Mouse (Mus musculus) urinary bladder, postnatal 36 days (tissue): ENCODE measurements at regions not wholly inside any gene's neighbourhood (a gene's known extent, or its start where the extent isn't known, plus 50 kb on each side); places are given as distances from the start of the nearest gene placed in this dataset.
A peak's percentile ranks its signal among the peaks of the same experiment; 100 is the strongest.

ENCODE experiments used
- DNase-seq, 2 experiments: peaks; one replicate each; pipeline ENCODE4 v3.0.0; 2022; ENCODE audit warnings: low spot score in 2 of 2, mixed read lengths in 1 of 2

- no peak for DNase-seq
Measured at GRCm38 (mm10) chr12:52368034-52368433, 135.7 kb upstream of the Arhgap5 start.

GRCm38 (mm10) chr12:52368466-52368865 lies 135.3 kb upstream of the Arhgap5 start:
- DNase-seq, result no peak

DNA sequence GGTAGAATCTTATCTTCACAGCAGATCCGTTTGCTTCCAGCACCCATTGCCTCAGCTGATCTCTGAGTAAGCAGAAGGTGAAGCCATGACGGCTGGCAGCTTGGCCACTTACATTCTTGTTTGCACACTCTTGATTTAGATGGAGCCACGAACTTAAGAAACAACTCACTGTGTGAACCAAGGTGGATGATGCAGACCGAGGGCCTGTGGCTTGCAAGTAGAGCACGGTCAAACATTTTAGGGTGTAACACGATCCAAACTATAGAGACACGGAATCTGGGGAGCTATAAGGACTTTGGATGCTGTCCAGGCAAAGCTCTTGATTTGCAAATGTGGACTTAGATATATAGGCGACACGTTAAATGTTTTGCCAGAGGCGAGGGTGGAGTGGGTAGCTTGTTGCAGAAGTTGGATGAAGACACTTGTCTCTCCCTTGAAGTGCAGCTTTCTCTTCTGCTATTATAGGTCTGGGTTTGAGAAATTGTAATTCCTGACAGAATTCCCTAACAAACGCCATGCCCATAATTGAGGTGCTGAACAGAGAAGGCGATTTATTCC lies 133.5 kb upstream of the Arhgap5 start:
- no peak for DNase-seq

- no peak for DNase-seq
Measured at GRCm38 (mm10) chr12:52375116-52375515, 128.7 kb upstream of the Arhgap5 start.

DNA sequence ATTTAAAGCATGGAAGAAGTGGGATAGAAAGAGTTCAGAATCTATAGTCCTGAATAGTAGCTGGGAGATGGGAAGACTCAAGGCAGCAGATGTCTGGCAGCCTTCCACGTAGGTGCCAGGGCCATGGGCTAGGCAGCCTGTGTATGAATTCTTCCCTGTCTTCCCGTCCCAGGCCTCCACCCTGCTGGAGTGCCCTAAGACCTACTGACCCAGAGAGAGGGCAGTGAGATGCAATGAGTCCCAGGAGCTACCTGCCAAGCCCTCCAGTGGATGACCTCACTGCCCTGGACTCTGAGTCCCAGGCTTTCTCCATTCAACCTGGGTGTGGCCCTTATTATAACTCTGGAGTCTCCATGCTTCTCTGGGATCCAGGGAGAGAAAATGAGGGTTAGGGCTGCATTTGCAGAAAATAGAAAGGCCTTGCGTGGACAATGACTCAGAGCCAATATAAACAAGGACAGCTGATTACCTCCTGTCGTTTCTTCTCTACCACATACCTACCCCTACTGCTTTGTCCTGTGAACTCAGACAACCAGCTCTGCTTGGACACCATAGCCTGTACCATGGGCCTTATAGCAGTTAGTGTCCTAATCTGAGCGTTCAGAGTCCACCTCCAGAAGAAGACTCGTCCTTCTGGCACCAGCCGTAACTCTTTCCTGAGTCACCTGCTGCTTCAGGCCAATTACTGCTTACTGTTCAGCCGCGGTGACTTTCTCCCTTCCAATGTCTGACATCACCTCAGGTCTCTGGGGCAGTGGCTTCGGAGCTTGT lies 126.9 kb upstream of the Arhgap5 start:
- no peak for DNase-seq

DNA sequence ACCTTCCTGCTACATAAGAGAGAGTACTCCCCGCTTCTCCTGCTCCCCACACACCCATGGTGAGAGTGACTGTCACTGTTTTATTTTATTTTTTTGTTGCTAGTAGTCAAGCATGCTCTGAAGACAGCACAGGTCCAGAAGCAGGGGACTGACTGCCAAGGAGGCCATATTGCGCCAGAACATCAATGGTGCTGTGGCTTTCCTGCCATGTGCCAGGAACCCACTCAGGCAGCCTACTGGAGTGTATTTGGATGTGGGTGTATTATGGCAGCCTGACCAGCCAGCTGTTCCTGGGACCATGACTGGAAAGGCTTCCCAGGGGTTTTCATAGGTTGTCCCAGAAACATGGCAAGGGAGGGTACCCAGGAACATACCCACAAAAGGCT lies 126.3 kb upstream of the Arhgap5 start:
- DNase-seq, result no peak

GRCm38 (mm10) chr12:52379245-52379644 lies 124.5 kb upstream of the Arhgap5 start:
- no peak for DNase-seq

DNA sequence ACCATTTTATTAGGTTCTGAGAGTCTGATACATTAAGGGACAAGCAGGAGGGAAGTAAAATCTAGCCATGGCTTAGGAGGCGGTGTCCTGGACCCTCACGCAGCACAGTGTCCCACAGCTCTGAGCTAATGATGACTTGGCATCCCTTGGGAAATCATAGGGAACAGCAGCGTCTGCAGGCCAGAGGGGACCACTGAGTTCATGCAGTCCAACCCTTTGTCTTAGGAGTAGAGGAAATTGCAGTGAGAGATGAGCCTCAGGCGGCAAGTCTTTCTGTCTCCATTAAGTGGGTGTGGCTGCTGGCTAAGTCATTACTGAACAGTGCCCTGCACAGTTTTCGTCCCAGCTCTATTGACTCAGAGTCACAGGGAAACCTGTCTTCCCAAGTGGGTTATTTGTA lies 123.8 kb upstream of the Arhgap5 start:
- DNase-seq, result no peak

GRCm38 (mm10) chr12:52381161-52381967 lies 122.4 kb upstream of the Arhgap5 start:
- DNase-seq, result no peak

DNA sequence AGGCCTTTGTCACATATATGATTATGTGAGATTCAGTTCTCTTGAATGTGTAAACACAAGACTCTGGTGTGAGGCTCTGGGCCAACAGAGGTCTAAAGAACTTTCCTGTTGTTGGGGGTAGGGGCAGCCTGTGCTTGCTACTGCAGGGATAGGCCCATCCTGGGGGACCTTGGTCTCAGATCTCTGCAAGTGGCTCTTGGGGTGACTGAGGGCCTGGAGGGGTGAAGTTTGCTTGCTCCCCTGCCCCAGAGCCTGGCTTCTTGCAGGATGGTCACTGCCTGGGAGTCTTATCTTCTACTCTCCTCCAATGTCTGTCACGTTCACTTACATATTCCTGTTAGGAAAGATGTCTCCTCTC lies 121.8 kb upstream of the Arhgap5 start:
- no peak for DNase-seq

GRCm38 (mm10) chr12:52382832-52383580 lies 120.8 kb upstream of the Arhgap5 start:
- no peak for DNase-seq

- no peak for DNase-seq
Measured at GRCm38 (mm10) chr12:52389552-52389951, 114.2 kb upstream of the Arhgap5 start.

DNA sequence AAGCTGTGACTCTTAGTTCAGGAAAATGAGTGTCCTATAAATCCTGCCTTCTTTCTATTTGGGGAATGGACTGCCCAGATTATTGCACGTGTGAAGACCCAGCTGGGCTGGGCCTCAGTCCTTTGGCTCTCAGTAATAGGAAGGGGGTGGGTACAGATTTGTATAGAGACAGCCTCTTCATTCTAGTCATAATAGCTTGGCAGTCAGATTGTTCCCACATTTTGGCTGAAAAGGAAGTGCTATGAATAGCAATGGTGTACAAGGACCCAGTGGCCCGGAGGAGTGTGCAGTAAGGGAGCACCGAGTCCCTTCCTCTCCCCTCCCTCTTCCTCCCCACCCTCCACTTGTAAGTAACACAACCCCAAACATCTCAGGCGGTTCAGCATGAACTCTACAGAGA lies 113.5 kb upstream of the Arhgap5 start:
- no peak for DNase-seq

DNA sequence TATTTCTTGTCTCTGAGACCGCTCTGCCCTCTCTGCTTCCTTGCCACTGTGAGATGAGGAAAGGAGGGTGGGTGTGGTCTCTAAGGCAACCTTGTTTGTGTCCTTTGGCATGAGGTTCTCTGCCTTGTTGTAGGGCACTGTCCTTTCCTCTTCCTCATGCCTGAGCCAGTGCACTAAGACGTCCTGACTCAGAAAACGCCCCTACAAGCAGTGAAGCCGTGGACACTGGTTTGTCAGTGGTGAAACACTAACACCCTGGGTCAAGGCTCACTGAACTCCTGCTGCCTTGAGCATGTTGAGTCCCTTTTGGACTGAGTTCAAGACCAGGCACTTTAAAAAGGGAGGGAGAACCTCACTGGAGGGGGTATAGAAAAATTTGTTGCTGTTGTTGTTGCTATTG lies 111.1 kb upstream of the Arhgap5 start:
- DNase-seq, result no peak

- DNase-seq, result no peak
Measured at GRCm38 (mm10) chr12:52393981-52394718, 109.6 kb upstream of the Arhgap5 start.

- DNase-seq, result no peak
Measured at GRCm38 (mm10) chr12:52394719-52395062, 109.1 kb upstream of the Arhgap5 start.

- DNase-seq, result no peak
Measured at GRCm38 (mm10) chr12:52395111-52395510, 108.7 kb upstream of the Arhgap5 start.

- DNase-seq, result peak; percentile 55 to 80
Measured at GRCm38 (mm10) chr12:52396178-52396841, 107.5 kb upstream of the Arhgap5 start.

DNA sequence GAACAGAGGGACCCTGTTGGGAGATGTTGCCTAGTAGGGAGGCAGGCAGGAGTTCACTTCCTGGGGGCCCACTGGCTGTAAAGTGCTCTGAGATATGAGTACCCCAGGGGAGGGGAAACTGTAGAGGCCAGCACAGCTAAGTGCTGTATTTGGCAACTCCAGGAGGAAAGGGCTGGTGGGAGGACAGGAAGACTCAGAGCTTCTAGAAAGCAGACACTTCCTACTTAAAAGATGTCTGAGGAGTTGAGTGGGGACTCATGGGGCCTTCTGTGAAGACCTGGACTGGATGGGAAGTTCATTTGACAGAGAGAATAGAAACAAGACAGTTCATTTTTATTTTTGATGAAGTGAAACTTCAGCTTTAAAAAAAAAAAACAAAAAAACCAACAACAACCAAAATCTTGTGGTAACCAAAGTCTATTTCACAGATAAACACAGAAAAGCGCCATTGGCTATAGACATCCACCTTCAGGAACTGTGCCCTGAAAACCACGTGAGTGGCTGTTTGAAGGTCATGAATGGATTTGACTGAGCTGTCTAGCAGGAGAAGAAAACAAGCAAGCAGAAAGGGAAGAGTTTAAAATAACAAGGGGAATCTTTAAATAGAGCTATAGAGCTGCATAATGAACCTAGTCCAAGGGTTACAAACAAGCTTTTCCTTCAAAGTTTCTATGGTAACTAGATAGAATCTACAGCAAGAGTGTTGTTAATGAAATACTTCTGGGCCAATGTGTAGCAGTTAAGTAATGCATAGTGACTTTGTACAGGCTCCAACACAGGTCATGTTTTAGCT lies 105.9 kb upstream of the Arhgap5 start:
- no peak for DNase-seq

DNA sequence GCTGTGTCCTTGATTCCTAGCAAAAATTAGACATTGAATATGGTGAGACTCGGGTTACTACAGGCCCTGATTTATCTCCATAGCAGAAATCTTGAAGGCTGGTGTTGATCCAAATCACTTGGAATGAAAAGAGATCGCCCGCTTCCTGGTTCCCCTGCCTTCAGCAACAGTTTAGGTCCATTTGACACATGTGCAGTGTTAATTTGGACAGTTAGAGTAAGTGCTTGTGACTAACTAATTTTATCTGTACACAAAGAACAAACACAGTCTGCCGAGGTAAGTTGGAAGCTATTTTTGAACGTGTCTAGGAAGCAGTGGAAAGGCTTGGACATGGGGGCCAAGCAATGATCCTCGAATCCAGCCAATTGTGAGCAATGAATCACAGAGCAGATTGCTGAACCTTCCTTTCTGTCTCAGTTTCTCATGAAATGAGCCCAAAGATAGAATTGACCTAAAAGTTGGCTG lies 105.2 kb upstream of the Arhgap5 start:
- DNase-seq, result no peak
